10 mouse cellular contexts compared by ENCODE assay signal in the genomic region with DNA sequence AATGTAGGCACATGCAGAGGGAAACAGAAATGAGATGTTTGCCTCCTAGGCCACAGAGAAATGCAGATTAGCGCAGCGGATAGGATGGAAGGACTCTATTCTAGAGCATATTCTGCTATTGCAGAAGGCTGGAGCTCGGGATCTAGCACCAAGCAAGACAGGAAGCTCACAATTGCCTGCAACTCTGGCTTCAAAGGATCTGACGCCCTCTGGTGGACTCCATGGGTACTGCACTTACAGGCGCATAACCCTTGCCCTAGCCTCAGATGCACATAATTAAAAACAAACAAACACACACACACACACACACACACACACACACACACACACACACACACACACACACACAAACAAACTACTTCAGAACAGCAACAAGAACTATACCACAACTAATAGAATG.
DNase-seq lines count a peak whose midpoint lies in the region; ATAC-seq and TF ChIP-seq lines count a peak whose summit lies in the region.
"Had no signal": no experiment of that assay in that cellular context is flagged by ENCODE, and none has a peak within 500 bp of the region (broad histone marks: within the 10 kb centered on the region; RNA-seq: fewer than 3 reads in every experiment).

No protein-coding gene starts in this region.

- no peak overlapping the region for H3K4me3 ChIP-seq in gastrocnemius, adult 2 months
- no peak overlapping the region for H3K4me3 ChIP-seq in neural tube, embryonic 15.5 days (replicated peaks)
- H3K4me3 ChIP-seq: hindbrain, embryonic 15.5 days; myocyte had no signal

- peaks cover 4% of the 10 kb centered on the region; the same call in 1 of the 2 replicates for H3K36me3 ChIP-seq in neural tube, embryonic 15.5 days
- H3K36me3 ChIP-seq: hindbrain, embryonic 15.5 days had no signal

- no peaks in the 10 kb centered on the region for H3K9me3 ChIP-seq in neural tube, embryonic 15.5 days (replicated peaks)
- H3K9me3 ChIP-seq: hindbrain, embryonic 15.5 days had no signal

- H3K27me3 ChIP-seq in neural tube, embryonic 15.5 days (replicated peaks) = no peaks in the 10 kb centered on the region
- H3K27me3 ChIP-seq: hindbrain, embryonic 15.5 days had no signal

- H3K4me1 ChIP-seq in neural tube, embryonic 15.5 days = no peaks in the 10 kb centered on the region
- H3K4me1 ChIP-seq: hindbrain, embryonic 15.5 days had no signal

- 77% methylated on average over 5 of the region's 5 CpGs for WGBS in neural tube, embryonic 15.5 days

- DNase-seq in gastrocnemius, adult 2 months = no peak
- no peak for DNase-seq in gastrocnemius, adult 8-10 months (ENCODE audit: low spot score in 2 of 2)
- DNase-seq in neural tube, embryonic 10.5 days (ENCODE audit: extremely low spot score, low spot score) = peak; percentile 45
- DNase-seq in embryo, embryonic 11 days = peak; percentile 30
- peak; percentile 16 for DNase-seq in retina, postnatal 7 days (ENCODE audit: low read depth, low spot score)
- no peak for DNase-seq in frontal cortex, postnatal 25 days (ENCODE audit: low spot score in 2 of 2)
- no peak for DNase-seq in layer of hippocampus, postnatal 36 days

- H3K4me2 ChIP-seq in neural tube, embryonic 15.5 days = no peak overlapping the region
- H3K4me2 ChIP-seq: hindbrain, embryonic 15.5 days had no signal

- intact Hi-C loops in gastrocnemius, adult 2 months (cut with DNase I) = loop anchor here (10.0 kb wide), 1 partner anchor 201 kb away; a partner anchor contains a TSS

- no peak overlapping the region for H3K9ac ChIP-seq in neural tube, embryonic 15.5 days (replicated peaks)
- H3K9ac ChIP-seq: hindbrain, embryonic 15.5 days had no signal

- ATAC-seq in neural tube, embryonic 15.5 days (ENCODE audit: low FRiP score) = no peak

- peak; percentile 51 for TF ChIP-seq CTCF in gastrocnemius, adult 2 months (IDR thresholded peaks at IDR 0.05)

- H3K27ac ChIP-seq in gastrocnemius, adult 2 months = no peak overlapping the region
- H3K27ac ChIP-seq in neural tube, embryonic 15.5 days (replicated peaks) = no peak overlapping the region
- H3K27ac ChIP-seq: hindbrain, embryonic 15.5 days had no signal

Comparison
In these comparisons a context has a peak if more than half of its experiments do, and no peak if none do; other contexts are left out.
1. DNase-seq: peak in neural tube, embryonic 10.5 days (single experiment), embryo, embryonic 11 days (single experiment) and retina, postnatal 7 days (single experiment); none in gastrocnemius, adult 2 months (single experiment), gastrocnemius, adult 8-10 months (0 of 2), frontal cortex, postnatal 25 days (0 of 2) and layer of hippocampus, postnatal 36 days (0 of 2).